Mouse (Mus musculus): ENCODE results near the gene Hsd17b14.

Gene Hsd17b14

GRCm38 (mm10) chr7:45530643-45531042 lies 24.1 kb upstream of the Hsd17b14 start:
- DNase-seq = peak; percentile 58

DNA sequence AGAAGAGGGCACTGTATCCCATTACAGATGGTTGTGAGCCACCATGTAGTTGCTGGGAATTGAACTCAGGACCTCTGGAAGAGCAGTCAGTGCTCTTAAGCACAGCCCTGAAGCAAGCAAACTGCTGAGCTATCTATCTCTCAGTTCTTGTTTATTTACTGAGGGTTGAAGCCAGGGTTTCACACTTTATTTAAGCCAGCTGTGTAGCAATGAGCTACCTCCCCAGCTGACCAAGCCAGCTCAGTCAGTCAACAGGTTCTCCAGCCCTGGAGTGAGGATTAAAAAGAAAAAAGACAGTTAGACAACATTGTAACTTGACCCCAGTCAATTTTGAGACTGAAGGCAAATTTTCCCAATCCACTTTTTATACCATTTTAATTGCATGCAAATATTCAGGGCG lies 19.0 kb upstream of the Hsd17b14 start:
- DNase-seq = no peak

DNA sequence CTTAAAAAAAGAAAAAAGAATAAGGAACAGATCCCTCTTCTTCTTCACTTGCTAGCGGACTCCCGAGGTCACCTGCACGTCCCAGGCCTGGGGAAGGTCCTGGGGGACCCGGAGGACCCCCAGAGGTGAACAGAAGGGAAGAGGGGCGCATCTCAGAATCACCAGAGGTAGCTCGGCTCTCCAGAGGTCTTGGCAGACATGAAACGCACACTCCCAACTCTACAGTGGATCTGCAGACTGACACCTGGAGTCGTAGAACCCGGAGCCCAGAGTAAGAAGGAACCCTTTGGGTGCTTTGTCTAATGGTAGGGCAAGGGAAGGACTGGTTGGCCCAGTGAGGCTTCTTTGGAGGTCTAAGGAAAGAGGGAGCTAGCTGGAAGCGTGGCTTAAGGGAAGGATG lies 17.1 kb upstream of the Hsd17b14 start:
- no peak for DNase-seq

GRCm38 (mm10) chr7:45538163-45539041 lies 16.3 kb upstream of the Hsd17b14 start:
- DNase-seq = peak; percentile 66

DNA sequence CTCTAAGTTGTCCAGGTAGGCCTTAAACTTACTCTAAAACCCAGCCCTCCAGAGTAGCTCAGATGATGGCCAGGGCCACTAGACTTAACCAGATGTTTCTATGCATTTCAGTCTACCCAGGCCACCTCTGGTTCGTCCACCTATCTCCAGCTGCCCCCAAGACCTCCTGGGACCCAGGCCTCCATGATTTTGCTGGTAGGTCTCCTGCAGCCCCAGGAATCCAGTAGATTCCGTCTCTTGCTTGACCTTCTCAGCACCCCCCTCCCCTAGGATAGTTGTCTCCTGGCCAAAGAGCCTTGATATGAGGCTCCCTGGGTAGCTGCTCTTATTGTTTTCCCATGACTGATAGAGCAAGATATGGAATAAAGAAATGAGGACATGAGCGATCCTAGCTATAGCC lies 15.6 kb upstream of the Hsd17b14 start:
- no peak for DNase-seq

GRCm38 (mm10) chr7:45540213-45540612 lies 14.5 kb upstream of the Hsd17b14 start:
- no peak for DNase-seq

DNA sequence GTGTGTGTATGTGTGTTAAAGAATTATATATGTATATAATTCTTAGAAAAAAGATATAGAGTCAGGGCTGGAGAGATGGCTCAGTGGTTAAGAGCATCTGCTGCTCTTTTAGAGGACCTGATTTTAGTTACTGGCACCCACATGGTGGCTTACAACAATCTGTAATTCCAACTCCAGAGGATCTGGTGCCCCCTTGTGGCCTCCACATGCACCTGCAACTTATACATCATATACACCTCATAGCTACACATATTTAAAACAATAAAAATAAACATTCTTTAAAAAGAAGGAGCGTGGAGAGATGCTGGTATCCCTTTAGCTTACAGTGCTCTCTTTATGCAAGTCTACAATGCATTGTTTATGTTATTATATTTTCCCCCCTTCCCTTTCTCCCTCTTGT lies 10.2 kb upstream of the Hsd17b14 start:
- DNase-seq = no peak

DNA sequence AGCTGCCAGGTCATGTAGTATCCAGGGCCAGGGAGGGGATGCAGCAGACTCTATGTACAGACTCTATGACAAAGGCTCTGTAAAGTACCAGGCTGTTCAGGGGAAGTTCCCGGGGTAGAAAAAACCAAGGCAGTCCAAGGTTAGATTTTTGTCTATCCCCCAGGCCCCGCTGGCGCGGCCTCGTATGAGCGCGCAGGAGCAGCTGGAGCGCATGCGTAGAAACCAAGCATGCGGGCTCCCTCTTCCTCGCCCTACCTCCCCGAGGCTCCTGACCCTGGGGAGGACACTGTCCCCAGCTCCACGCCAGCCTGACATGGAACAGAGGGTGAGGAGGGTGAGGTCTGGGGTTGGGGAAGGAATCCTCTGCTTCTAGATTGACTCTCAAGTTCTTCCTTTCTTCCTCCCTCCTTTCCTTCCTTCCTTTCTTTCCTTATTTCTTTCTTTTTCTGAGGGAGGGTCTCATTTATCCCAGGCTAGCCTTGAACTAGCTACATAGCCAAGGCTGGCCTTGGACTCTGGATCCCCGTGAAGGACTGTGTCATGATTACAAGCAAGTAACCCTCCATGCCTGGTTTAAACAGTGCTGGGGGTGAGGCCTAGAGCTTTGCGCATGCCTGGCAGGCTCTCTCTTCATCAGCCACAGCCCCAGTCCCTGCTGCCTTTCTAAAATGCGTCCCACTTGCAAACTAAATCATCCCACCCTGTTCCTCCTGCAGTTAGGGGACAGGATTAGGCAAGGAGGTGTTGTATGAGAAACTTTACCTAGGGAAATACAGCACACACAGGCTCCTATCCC lies 4.9 kb upstream of the Hsd17b14 start:
- DNase-seq = no peak

DNA sequence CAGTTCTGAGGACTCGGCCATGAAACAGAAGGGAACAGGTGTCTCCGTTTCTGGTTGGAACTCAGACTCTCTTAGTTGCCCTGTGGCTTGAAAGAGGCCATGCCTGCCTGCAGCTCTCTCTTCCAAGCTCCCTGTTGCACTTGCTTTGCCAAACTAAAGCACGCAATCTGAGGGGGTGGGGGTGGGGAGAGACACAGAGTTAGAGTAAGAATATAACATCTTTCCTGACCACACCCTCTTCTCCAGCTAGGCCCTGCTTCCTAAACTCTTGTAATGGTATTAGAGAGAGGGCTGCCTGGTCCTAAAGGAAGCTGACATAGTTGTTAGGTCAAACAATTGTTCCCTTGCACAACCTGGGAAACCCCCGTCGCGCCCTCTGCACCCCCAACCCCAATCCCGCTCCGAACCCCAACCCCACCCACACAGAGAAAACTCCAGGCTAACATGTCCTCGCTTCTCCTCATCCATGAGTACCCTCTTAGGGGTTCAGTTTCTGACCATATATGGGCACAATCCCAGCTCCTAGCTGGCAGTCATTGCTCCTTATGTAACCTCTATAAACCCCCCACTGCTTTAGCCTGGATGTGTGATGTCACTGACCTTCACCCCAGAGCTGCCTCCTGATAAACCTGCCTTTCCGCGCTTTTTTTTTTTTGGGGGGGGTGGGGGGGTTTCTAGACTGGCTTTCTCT lies 3.7 kb upstream of the Hsd17b14 start:
- DNase-seq = no peak

GRCm38 (mm10) chr7:45551512-45551883 lies 3.2 kb upstream of the Hsd17b14 start:
- no peak for DNase-seq

GRCm38 (mm10) chr7:45553519-45553918 lies 1.2 kb upstream of the Hsd17b14 start:
- no peak for DNase-seq

DNA sequence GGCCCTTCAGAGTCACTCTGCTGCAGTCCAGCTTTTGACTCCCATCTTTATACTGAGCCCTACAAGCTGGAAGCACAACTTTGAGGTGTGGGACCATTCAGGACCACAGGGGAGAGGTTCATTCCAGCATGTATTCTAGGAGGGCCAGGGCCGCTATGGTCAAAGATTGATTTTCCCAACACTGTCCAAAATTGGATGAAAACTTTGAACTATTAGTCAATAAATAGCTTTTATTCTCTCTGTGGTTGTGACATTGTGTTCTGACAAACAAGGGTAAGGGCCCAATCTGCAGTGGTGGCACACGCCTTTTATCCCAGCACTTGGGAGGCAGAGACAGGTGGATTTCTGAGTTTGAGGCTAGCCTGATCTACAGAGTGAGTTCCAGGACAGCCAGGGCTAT lies 703 bp upstream of the Hsd17b14 start:
- no peak for DNase-seq

DNA sequence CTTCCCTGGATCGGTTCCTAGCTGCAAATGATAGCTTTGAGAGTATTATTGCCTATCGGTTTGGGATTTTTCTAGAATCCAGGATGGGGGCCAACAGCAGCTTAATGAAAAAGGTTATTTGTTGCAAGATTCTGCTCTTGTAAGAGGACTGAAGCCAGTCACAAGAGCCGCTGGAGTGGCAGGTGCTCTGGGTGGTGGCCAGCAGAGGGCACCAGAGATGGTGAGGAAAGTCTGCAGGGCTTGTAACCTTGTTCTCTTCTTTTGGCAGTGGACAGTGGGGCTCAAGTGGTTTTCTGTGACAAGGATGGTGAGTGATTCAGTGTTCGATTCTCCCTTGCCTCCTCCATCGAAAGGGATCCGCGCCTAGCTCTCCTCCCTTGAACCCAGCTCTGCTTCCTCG lies 1.1 kb downstream of the Hsd17b14 start:
- DNase-seq = peak; percentile 91

DNA sequence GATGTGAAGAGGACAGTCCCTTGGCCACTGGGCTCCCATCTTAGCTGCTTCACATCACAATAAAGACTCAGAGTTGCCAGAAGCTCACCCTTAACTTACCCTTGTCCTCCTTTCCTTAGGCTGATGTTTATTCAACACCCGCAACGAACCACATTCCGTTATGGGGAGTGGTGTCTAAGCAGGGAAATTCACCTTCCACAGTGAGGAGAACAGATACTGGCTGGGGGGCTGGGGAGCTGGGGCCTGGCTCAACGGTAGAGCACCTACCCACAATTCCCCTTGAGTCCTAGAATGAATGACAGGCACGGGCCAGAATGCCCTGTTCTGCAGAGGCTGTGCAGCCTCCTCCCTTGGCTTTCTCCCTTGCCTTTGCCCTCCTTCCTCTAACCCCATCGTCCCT lies 4.2 kb downstream of the Hsd17b14 start:
- peak; percentile 34 for DNase-seq

DNA sequence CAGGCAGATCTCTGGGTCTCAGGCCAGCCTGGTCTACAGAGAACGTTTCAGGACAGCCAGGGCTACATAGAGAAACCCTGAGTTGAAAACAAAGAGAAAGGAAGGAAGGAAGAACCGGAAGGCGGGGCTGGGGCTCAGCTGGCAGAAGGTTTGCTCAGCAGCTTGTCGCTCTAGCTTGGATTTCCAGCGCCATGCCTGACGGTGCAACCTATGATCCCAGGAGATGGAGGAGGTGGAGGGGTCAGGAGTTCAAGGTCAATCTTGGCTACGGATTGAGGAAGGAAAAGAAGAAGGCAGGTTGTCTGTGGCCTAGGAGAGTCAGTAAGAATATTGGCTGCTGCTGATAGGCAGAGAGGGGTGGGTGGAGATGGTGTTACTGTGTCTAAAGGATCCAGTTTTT lies 5.5 kb downstream of the Hsd17b14 start:
- no peak for DNase-seq

- peak; percentile 89 for DNase-seq
Observed at GRCm38 (mm10) chr7:45560843-45561623, 6.3 kb downstream of the Hsd17b14 start.

DNA sequence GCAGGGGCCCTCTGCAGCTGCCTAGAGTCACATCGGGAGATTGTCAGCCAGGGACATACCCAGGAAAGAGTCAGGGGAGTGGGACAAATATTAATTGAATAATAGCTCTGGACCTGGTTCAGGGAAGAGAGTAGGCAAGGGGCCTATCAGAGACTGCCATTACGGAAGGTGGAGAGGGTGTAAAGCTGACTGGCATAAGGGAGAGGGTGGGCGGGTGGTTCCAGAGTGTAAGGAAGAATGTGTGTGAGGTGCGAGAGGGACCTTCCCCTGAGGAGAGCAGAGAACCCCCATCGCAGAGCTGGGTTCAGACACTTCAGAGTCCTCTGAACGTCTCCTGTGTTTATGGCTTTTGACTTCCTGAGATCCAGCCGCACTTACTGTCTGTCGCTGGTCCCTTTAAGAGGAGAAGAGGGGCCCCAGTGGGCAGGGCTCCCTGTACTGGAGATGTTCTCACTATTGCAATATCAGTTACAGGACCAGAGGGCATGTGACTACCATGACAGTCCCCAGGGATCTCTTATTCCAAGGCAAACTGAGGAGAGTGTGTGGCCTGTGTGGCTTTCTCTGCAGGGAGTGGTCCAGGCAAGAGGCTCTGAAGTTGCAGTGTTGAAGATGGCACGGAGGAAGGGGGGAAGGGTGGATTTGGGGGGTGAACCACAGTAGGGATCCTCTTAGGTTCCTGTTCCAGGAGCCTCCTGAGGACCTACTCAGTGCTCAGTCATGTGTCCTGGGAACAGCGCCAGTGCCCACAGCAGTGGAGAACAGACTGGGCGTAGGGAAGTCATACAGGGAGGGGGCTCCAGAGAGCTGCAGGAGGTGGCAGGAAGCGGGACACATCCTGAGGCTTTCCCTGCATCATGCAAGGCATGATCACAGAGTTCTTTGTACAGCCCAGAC lies 7.2 kb downstream of the Hsd17b14 start:
- DNase-seq = no peak

DNA sequence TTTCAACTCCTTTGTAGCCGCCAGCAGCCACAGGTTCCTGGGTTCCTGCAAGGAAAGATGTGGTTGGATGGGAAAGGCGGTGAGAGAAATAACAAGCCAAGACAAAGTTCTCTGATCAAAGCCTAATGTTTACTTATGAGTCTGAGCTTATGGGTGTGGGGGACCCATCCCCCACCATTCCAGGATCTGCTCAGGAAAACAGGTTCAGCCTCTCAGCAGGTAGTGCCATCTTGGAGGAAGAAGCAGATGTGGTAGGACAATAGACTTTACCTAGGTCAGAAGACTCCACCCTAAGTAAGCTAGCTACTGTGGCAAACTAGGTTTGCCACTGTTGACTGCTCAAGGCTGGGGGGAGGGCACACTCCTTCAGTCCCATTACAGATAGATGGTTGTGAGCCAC lies 10.1 kb downstream of the Hsd17b14 start:
- no peak for DNase-seq

DNA sequence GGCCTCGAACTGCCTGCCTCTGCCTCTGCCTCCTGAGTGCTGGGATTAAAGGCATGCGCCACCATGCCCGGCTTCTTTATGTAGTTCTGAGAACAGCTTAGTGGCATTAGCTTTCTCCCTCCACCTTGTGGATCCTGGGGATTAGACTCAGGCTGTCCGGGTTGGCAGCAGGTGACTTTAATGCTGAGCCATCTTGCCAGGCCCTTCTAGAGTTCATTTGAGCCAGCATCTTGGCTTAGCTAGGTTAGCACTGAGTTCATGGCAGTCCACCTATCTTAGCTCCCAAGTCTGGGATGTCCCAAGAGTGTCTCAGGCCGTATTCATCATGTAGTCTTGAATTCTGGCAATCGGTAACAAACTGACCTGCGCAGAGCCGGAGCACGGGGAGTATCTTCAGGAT lies 10.8 kb downstream of the Hsd17b14 start:
- DNase-seq = no peak

DNA sequence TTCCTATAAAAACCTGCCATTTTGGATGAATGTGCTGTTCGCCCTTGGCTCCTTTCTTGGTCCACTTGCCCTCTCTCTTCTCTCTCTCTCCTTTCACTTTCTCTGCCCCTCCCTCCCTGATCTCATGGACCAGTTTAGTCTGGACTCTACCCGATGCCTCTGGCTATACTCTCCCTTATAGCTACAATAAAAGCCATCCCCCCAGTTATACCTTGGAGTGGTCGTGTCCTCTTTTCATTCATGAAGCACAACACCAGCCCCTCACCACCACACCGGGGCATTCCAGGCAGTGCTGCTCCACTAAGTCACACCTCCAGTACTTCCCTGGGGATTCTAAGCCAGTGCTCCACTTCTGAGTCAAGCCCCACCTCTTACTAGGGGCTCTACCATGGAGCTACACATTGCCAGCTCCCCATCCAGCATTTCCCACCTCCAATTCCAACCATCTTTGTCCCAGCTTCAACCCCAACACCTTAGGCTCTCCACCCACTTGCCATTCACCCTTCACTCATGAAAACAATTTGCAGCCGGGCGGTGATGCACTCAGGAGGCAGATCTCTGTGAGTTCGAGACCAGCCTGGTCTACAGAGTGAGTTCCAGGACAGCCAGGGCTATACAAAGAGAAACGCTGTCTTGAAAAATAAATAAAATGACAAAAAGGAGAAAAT lies 12.6 kb downstream of the Hsd17b14 start:
- no peak for DNase-seq

Measured in kidney, postnatal 10 days (tissue).